Mouse (Mus musculus) testis, postnatal 14 days (tissue): ENCODE data around the gene Plekhh3.

Source experiments
- DNase-seq: peaks from one replicate; pipeline ENCODE4 v3.0.0; 2021; ENCODE audit warnings: low spot score

Plekhh3 gene

GRCm38 (mm10) chr11:101119761-101120544 is 51.2 kb downstream of the Plekhh3 start, which contains the start of the genes Retreg3 and Tubg1:
Gene Retreg3 (minus strand): TSS chr11:101119893.
Gene Tubg1 (plus strand): TSS chr11:101119938.
- DNase-seq: peak; percentile 97

- no peak for DNase-seq
Measured at GRCm38 (mm10) chr11:101119131-101119760, 51.9 kb downstream of the Plekhh3 start.

- no peak for DNase-seq
Measured at GRCm38 (mm10) chr11:101118105-101118504, 53.0 kb downstream of the Plekhh3 start.

- DNase-seq: no peak
Measured at GRCm38 (mm10) chr11:101115564-101115963, 55.6 kb downstream of the Plekhh3 start.
